Mouse (Mus musculus) lung, embryonic 14.5 days (tissue): ENCODE results near the gene Uba2. TPM values are rescaled to one million over a fixed set of nuclear protein-coding genes. Genes with fewer than 3 reads are reported as not detected.
"Not testable (repeated sequence)": the region's sequence is repeated elsewhere in the genome, so short reads cannot be mapped to it uniquely, and the experiment has no call there.

Experiments
- ATAC-seq: fragments of 200-750 bp; cut with Nextera tagmentation; 2 replicates; pipeline ENCODE4 v1.8.0; 2017; ENCODE audit warnings: mild to moderate bottlenecking, moderate TSS enrichment, moderate library complexity; ENCODE audit not compliant: insufficient read depth
- DNase-seq: peaks from one replicate; pipeline ENCODE4 v3.0.0-alpha.2; 2015
- H3K27ac ChIP-seq: fragments of 300-500 bp; sonication (generic); 2 replicates; pipeline ENCODE4 v1.5.1; 2014; ENCODE audit warnings: low read depth, mild to moderate bottlenecking, moderate library complexity
- H3K27me3 ChIP-seq: fragments of 300-500 bp; sonication (generic); 2 replicates; pipeline ENCODE4 v1.6.1; 2014; ENCODE audit warnings: low read length, control low read depth; ENCODE audit not compliant: insufficient read depth
- H3K36me3 ChIP-seq: fragments of 300-500 bp; sonication (generic); 2 replicates; pipeline ENCODE4 v1.6.1; 2014; ENCODE audit warnings: control low read depth; ENCODE audit not compliant: insufficient read depth
- H3K4me1 ChIP-seq: fragments of 300-500 bp; sonication (generic); 2 replicates; pipeline ENCODE4 v1.6.1; 2014; ENCODE audit warnings: antibody characterized with exemption, control low read depth; ENCODE audit not compliant: insufficient read depth
- H3K4me2 ChIP-seq: fragments of 300-500 bp; sonication (generic); 2 replicates; pipeline ENCODE4 v1.6.1; 2014; ENCODE audit warnings: mild to moderate bottlenecking
- H3K4me3 ChIP-seq: fragments of 300-500 bp; sonication (generic); 2 replicates; pipeline ENCODE4 v1.5.1; 2014; ENCODE audit warnings: low read depth, low read length
- H3K9ac ChIP-seq: fragments of 300-500 bp; sonication (generic); 2 replicates; pipeline ENCODE4 v1.6.1; 2014
- H3K9me3 ChIP-seq: fragments of 300-500 bp; sonication (generic); 2 replicates; pipeline ENCODE4 v1.6.1; 2016; ENCODE audit warnings: low read depth, low read length, control low read depth
- CTCF ChIP-seq: IDR thresholded peaks from 2 replicates; pipeline ENCODE4 v1.5.1; 2016; ENCODE audit warnings: antibody characterized with exemption, low read depth
- WGBS: fragments of 180-500 bp; shearing (Covaris S2); extraction: QIAGEN DNeasy Blood & Tissue Kit; methylation state at CpG from one replicate; pipeline ENCODE4 v1.1.7; 2014; 5-methylcytosine and 5-hydroxymethylcytosine counted together
- polyA plus RNA-seq: library from polyadenylated mRNA; unstranded; fragments of >200 nt; fragmentation: Nextera tagmentation; extraction: Ambion mirVana; gene quantifications from 2 replicates; pipeline ENCODE4 v1.2.1, GENCODE M21; 2014

Gene Uba2
- polyA plus RNA-seq, 1 experiment from 2014 or later, result 229 TPM

- peak; percentile 28 for DNase-seq
- H3K9ac ChIP-seq, result no peak overlapping the region
- ATAC-seq, result no peak
- no peaks in the 10 kb centered on the region for H3K27me3 ChIP-seq
- TF ChIP-seq CTCF, result peak; percentile 31
- 82% methylated on average over 6 of the region's 6 CpGs for WGBS
- H3K9me3 ChIP-seq, result 0 out of 2 replicates have a peak, but pooled peaks cover 2% of the 10 kb centered on the region
- peaks cover 35% of the 10 kb centered on the region for H3K36me3 ChIP-seq
- H3K4me3 ChIP-seq, result no peak overlapping the region
- H3K27ac ChIP-seq, result no peak overlapping the region
- H3K4me2 ChIP-seq, result no peak overlapping the region
- H3K4me1 ChIP-seq, result no peaks in the 10 kb centered on the region
These were observed 46.2 kb downstream of the Uba2 start for GRCm38 (mm10) chr7:34122987-34123720.

GRCm38 (mm10) chr7:34120636-34121035 lies 48.8 kb downstream of the Uba2 start:
- not testable (repeated sequence) for H3K4me2 ChIP-seq, H3K9me3 ChIP-seq, H3K4me1 ChIP-seq, H3K4me3 ChIP-seq, ATAC-seq, H3K27ac ChIP-seq, H3K9ac ChIP-seq, H3K27me3 ChIP-seq
- H3K36me3 ChIP-seq, result peaks cover 55% of the 10 kb centered on the region
- 3% methylated on average over 1 of the region's 1 CpGs for WGBS
- peak; percentile 50 for DNase-seq

GRCm38 (mm10) chr7:34116601-34117000 lies 52.8 kb downstream of the Uba2 start:
- Histone ChIP-seq H3K9ac (no peak overlapping the region), H3K4me3 (no peak overlapping the region), H3K27me3 (no peaks in the 10 kb centered on the region), H3K27ac (no peak overlapping the region), H3K4me1 (no peaks in the 10 kb centered on the region), H3K36me3 (peaks cover 76% of the 10 kb centered on the region), H3K9me3 (no peaks in the 10 kb centered on the region), H3K4me2 (no peak overlapping the region)
- DNase-seq, result no peak
- no peak for TF ChIP-seq CTCF
- 86% methylated on average over 3 of the region's 3 CpGs for WGBS
- ATAC-seq, result no peak

GRCm38 (mm10) chr7:34109190-34109589 lies 60.2 kb downstream of the Uba2 start:
- Histone ChIP-seq H3K4me3 (no peak overlapping the region), H3K9ac (no peak overlapping the region), H3K36me3 (peaks cover 43% of the 10 kb centered on the region), H3K27ac (no peak overlapping the region), H3K4me2 (no peak overlapping the region), H3K9me3 (no peaks in the 10 kb centered on the region), H3K4me1 (no peaks in the 10 kb centered on the region), H3K27me3 (no peaks in the 10 kb centered on the region)
- no peak for TF ChIP-seq CTCF
- DNase-seq, result no peak
- no peak for ATAC-seq
- 81% methylated on average over 5 of the region's 5 CpGs for whole genome bisulfite sequencing

- Histone ChIP-seq H3K27ac (no peak overlapping the region), H3K4me3 (no peak overlapping the region), H3K4me2 (no peak overlapping the region), H3K9me3 (no peaks in the 10 kb centered on the region), H3K9ac (no peak overlapping the region), H3K27me3 (no peaks in the 10 kb centered on the region), H3K4me1 (no peaks in the 10 kb centered on the region), H3K36me3 (no peaks in the 10 kb centered on the region)
- no peak for TF ChIP-seq CTCF
- no peak for ATAC-seq
- DNase-seq, result no peak
These were observed 68.1 kb downstream of the Uba2 start for GRCm38 (mm10) chr7:34101276-34101675.

- ATAC-seq, result no peak
- no peaks in the 10 kb centered on the region for H3K36me3 ChIP-seq
- no peaks in the 10 kb centered on the region for H3K4me1 ChIP-seq
- H3K9ac ChIP-seq, result no peak overlapping the region
- no peak for DNase-seq
- TF ChIP-seq CTCF, result no peak
- H3K4me2 ChIP-seq, result no peak overlapping the region
- H3K27me3 ChIP-seq, result no peaks in the 10 kb centered on the region
- no peak overlapping the region for H3K27ac ChIP-seq
- no peaks in the 10 kb centered on the region for H3K9me3 ChIP-seq
- 77% methylated on average over 2 of the region's 2 CpGs for whole genome bisulfite sequencing
- no peak overlapping the region for H3K4me3 ChIP-seq
These were observed 69.4 kb downstream of the Uba2 start for GRCm38 (mm10) chr7:34100002-34100401.

GRCm38 (mm10) chr7:34094911-34095481 lies 74.4 kb downstream of the Uba2 start, which contains the start of gene Scgb1b30:
Gene Scgb1b30, plus strand, starts transcription at chr7:34095431.
- Histone ChIP-seq H3K4me1 (no peaks in the 10 kb centered on the region), H3K36me3 (no peaks in the 10 kb centered on the region), H3K27me3 (no peaks in the 10 kb centered on the region), H3K4me2 (no peak within 1 kb of the TSS), H3K9me3 (no peaks in the 10 kb centered on the region), H3K9ac (no peak within 1 kb of the TSS), H3K27ac (no peak within 1 kb of the TSS), H3K4me3 (no peak within 1 kb of the TSS)
- no peak for ATAC-seq
- no peak for DNase-seq
- 67% methylated on average over 3 of the region's 3 CpGs for WGBS
- TF ChIP-seq CTCF, result no peak

Other genes starting within 250 kb of the Uba2 start
- gene Scgb2b26, start 224.6 kb downstream of the Uba2 start, polyA plus RNA-seq, result not detected in 2 replicates
- not detected in 2 replicates for gene Scgb2b27, start 155.7 kb downstream of the Uba2 start, polyA plus RNA-seq
- gene Scgb1b27, start 148.1 kb downstream of the Uba2 start, polyA plus RNA-seq, result not detected in 2 replicates
- gene Scgb1b30, start 74.2 kb downstream of the Uba2 start, polyA plus RNA-seq, result not detected in 2 replicates
- gene Wtip, start 36.3 kb downstream of the Uba2 start, polyA plus RNA-seq, result 7.1 and 10.1 TPM in 2 replicates
- gene Pdcd2l, start 27.1 kb upstream of the Uba2 start, polyA plus RNA-seq, result 53.7 and 54.1 TPM in 2 replicates
- gene Gpi1, start 60.7 kb upstream of the Uba2 start, polyA plus RNA-seq, result 260 and 268 TPM in 2 replicates
- gene Gm6096, start 81.4 kb upstream of the Uba2 start, polyA plus RNA-seq, result 0.88 TPM in 1 of 2 replicates, not detected in the other
- 54.7 and 59.2 TPM in 2 replicates for gene 4931406P16Rik, start 144.0 kb upstream of the Uba2 start, polyA plus RNA-seq
- gene Lsm14a, start 223.7 kb upstream of the Uba2 start, polyA plus RNA-seq, result 58.2 and 58.7 TPM in 2 replicates